Mouse (Mus musculus) liver, postnatal 0 days (tissue): ENCODE results near the gene Endou. TPM values are rescaled to one million over a fixed set of nuclear protein-coding genes. Genes with fewer than 3 reads are reported as not detected.

Experiments
- ATAC-seq: fragments of 200-750 bp; cut with Nextera tagmentation; 2 replicates; pipeline ENCODE4 v1.8.0; 2017; ENCODE audit warnings: mild to moderate bottlenecking, moderate library complexity
- DNase-seq: peaks from one replicate; pipeline ENCODE4 v3.0.0-alpha.2; 2016
- H3K27ac ChIP-seq: fragments of 300-500 bp; sonication (generic); 2 replicates; pipeline ENCODE4 v1.5.1; 2014; ENCODE audit warnings: antibody characterized with exemption, moderate library complexity, mild to moderate bottlenecking, low read depth
- H3K27me3 ChIP-seq: fragments of 300-500 bp; sonication (generic); 2 replicates; pipeline ENCODE4 v1.6.1; 2014; ENCODE audit warnings: low read length, control low read depth, mixed read lengths; ENCODE audit not compliant: insufficient read depth
- H3K36me3 ChIP-seq: fragments of 300-500 bp; sonication (generic); replicated peaks from 2 replicates; pipeline ENCODE4 v1.6.1; 2014; ENCODE audit warnings: mild to moderate bottlenecking, control low read depth, low read length, moderate library complexity, mixed read lengths; ENCODE audit not compliant: insufficient read depth
- H3K4me1 ChIP-seq: fragments of 300-500 bp; sonication (generic); 2 replicates; pipeline ENCODE4 v1.6.1; 2014; ENCODE audit warnings: antibody characterized with exemption, mild to moderate bottlenecking, control low read depth; ENCODE audit not compliant: insufficient read depth
- H3K4me2 ChIP-seq: fragments of 300-500 bp; sonication (generic); 2 replicates; pipeline ENCODE4 v1.6.1; 2014; ENCODE audit warnings: low read depth, mild to moderate bottlenecking, low read length, moderate library complexity, mixed read lengths
- H3K4me3 ChIP-seq: fragments of 300-500 bp; sonication (generic); 2 replicates; pipeline ENCODE4 v1.5.1; 2014; ENCODE audit warnings: low read depth, low read length
- H3K9ac ChIP-seq: fragments of 300-500 bp; sonication (generic); replicated peaks from 2 replicates; pipeline ENCODE4 v1.6.1; 2014; ENCODE audit warnings: mild to moderate bottlenecking, moderate library complexity
- H3K9me3 ChIP-seq: fragments of 300-500 bp; sonication (generic); 2 replicates; pipeline ENCODE4 v1.6.1; 2016; ENCODE audit warnings: mild to moderate bottlenecking, control low read depth, low read length, mixed read lengths
- CTCF ChIP-seq: sonication (generic); IDR thresholded peaks from 2 replicates; pipeline ENCODE4 v1.5.1; 2016; ENCODE audit warnings: antibody characterized with exemption, low read depth
- EP300 ChIP-seq: IDR thresholded peaks from 2 replicates; pipeline ENCODE4 v1.6.1; 2016; ENCODE audit warnings: antibody characterized with exemption, low read depth, mild to moderate bottlenecking
- WGBS: fragments of 180-500 bp; shearing (Covaris S2); extraction: QIAGEN DNeasy Blood & Tissue Kit; methylation state at CpG from one replicate; pipeline ENCODE4 v1.1.7; 2014; ENCODE audit not compliant: insufficient replicate concordance; 5-methylcytosine and 5-hydroxymethylcytosine counted together
- polyA plus RNA-seq: library from polyadenylated mRNA; unstranded; fragments of >200 nt; fragmentation: Nextera tagmentation; extraction: Ambion mirVana; gene quantifications from 2 replicates; pipeline ENCODE4 v1.2.1, GENCODE M21; 2015

Gene Endou
- polyA plus RNA-seq, 1 experiment from 2014 or later, result 0.82 TPM

DNA sequence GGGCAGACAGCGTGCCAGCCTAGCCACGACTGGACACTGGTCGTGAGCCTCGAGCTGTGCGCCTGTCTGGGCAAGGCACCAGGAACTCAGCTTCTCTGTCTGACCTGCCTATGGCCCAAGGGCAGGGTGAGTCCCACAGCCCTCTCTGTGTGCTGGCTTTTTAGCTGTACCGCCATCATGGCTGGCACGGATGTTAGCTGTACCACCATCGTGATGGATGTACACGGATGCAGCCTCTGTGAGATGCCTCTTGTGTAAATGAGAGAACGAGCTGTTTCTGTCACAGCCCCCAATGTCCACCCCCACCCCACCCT, 64.7 kb downstream of the Endou start:
- Histone ChIP-seq H3K36me3 (no peaks in the 10 kb centered on the region), H3K27ac (no peak overlapping the region), H3K4me3 (no peak overlapping the region), H3K9ac (no peak overlapping the region), H3K9me3 (no peaks in the 10 kb centered on the region), H3K4me1 (peaks cover 2% of the 10 kb centered on the region; the same call in 1 of the 2 replicates), H3K27me3 (no peaks in the 10 kb centered on the region), H3K4me2 (no peak overlapping the region)
- ATAC-seq, result no peak
- no peak for DNase-seq
- TF ChIP-seq CTCF (no peak), EP300 (no peak)
- 88% methylated on average over 10 of the region's 10 CpGs for WGBS

DNA sequence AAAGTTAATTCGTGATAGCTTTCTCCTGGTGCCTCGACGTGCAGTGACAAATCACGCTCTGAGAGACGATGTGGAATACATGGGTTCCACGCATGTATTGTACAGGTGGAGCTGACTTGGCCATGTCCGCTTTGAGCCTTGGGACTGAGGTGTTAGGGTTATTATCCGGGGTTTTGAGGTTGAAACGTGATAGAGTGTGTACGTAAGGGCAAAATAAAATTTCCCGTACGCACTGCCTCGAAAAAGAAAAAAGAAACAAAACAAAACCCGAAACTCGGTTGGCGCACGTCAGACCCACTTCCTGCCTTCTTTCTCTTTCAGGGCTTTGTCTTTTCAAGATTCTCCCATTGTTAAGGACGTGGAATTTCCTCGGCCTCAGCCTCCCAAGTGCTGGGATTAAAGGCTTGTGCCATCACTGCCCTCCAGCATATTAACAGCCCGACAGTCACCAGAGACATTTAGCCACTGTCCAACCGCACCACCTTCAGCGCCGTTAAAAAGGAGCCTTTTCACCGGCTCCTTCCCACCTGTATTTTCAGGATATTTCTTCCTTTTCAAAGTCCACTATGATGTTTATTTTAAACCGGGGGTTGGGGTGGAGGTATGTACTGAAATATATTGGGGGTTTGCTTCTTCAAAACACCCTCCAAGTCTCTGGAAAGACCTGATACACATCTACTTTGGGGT, 65.2 kb downstream of the Endou start:
- no peak overlapping the region for H3K4me3 ChIP-seq
- no peak overlapping the region for H3K27ac ChIP-seq
- WGBS, result 71% methylated on average over 25 of the region's 25 CpGs
- DNase-seq, result no peak
- ATAC-seq, result no peak
- no peaks in the 10 kb centered on the region for H3K9me3 ChIP-seq
- peaks cover 2% of the 10 kb centered on the region; the same call in 1 of the 2 replicates for H3K4me1 ChIP-seq
- H3K36me3 ChIP-seq, result no peaks in the 10 kb centered on the region
- TF ChIP-seq EP300 (no peak), CTCF (no peak)
- H3K27me3 ChIP-seq, result no peaks in the 10 kb centered on the region
- H3K9ac ChIP-seq, result no peak overlapping the region
- H3K4me2 ChIP-seq, result no peak overlapping the region

- Histone ChIP-seq H3K36me3 (no peaks in the 10 kb centered on the region), H3K9me3 (no peaks in the 10 kb centered on the region), H3K27me3 (no peaks in the 10 kb centered on the region), H3K9ac (no peak overlapping the region), H3K4me2 (no peak overlapping the region), H3K27ac (no peak overlapping the region), H3K4me3 (no peak overlapping the region), H3K4me1 (peaks cover 2% of the 10 kb centered on the region; the same call in 1 of the 2 replicates)
- TF ChIP-seq CTCF (peak; percentile 86), EP300 (no peak)
- 52% methylated on average over 16 of the region's 16 CpGs for WGBS
- DNase-seq (no peak), ATAC-seq (no peak)
These were observed 66.0 kb downstream of the Endou start for GRCm38 (mm10) chr15:97664981-97665668.

GRCm38 (mm10) chr15:97663750-97664406, 67.3 kb downstream of the Endou start:
- 5% methylated on average over 19 of the region's 19 CpGs for WGBS
- Histone ChIP-seq H3K9ac (peak overlapping the region; percentile 49; the same call in 1 of the 2 replicates), H3K4me1 (peaks cover 2% of the 10 kb centered on the region; the same call in 1 of the 2 replicates), H3K4me3 (peak overlapping the region; percentile 44), H3K36me3 (no peaks in the 10 kb centered on the region), H3K4me2 (peak overlapping the region; percentile 79), H3K9me3 (no peaks in the 10 kb centered on the region), H3K27ac (peak overlapping the region; percentile 29; the same call in 1 of the 2 replicates), H3K27me3 (no peaks in the 10 kb centered on the region)
- TF ChIP-seq EP300 (no peak), CTCF (peak; percentile 83)
- DNase-seq (peak; percentile 80), ATAC-seq (peak; percentile 78)

Other genes with a start within 250 kb of the Endou start
- gene Rpap3, start 25.5 kb downstream of the Endou start, polyA plus RNA-seq, result 6.7 and 7.8 TPM in 2 replicates
- gene Rapgef3, start 36.6 kb upstream of the Endou start, polyA plus RNA-seq, result 1.5 and 1.9 TPM in 2 replicates
- 59.0 and 61.1 TPM in 2 replicates for gene Slc48a1, start 47.2 kb upstream of the Endou start, polyA plus RNA-seq
- gene Hdac7, start 113.2 kb upstream of the Endou start, polyA plus RNA-seq, result 5.3 TPM in 2 replicates
- gene Vdr, start 179.3 kb upstream of the Endou start, polyA plus RNA-seq, result 0.07 and 0.25 TPM in 2 replicates
- gene Tmem106c, start 232.9 kb upstream of the Endou start, polyA plus RNA-seq, result 16.1 and 16.4 TPM in 2 replicates